Mouse (Mus musculus): ENCODE data around the gene Cecr2. TPM values are rescaled to one million over a fixed set of nuclear protein-coding genes. Genes with fewer than 3 reads are reported as not detected.

Gene Cecr2
- polyA plus RNA-seq (2012; rRNA removed; ENCODE audit: low replicate concordance): 3.1 and 6.6 TPM in 2 replicates

DNA sequence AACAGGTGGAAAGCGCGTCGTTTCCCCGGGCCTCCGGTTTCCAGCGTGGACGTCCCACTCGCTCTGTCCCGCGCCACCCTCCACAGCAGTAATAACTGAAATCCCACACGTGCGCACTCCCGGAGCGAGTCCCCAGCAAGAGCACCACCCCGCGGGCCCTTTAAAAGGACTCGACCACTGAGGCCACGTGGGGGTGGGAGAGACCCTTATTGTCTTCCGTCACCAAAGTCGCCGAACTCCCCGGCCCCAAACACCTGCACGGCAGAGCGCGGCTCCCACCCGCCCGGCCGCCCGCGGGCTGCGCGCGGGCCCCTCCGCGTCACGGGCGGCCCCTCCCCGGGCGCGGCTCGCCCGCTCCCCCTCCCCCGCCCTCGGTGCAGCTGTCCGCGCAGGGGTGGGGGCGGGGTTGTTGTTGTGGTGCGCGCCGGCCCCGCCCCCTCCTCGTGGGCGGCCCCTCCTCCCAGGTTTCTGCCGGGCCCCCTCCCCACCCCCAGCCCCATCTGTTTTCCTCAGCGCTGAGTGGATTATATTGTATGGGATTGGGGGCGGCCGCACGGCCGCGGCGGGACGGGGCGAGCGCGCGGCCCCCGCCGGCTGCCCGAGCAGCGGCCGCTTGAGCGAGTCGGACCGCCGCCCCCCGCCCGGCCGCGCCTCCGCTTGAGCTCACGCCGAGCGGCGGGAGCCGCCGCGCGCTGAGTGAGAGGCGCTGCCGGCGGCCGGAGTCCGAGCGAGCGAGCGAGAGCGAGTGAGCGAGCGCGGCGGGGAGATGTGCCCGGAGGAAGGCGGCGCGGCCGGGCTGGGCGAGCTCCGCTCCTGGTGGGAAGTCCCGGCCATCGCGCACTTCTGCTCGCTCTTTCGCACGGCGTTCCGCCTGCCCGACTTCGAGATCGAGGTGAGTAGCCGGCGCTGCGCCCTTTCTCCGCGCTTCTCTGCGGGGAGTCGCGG is at the start of gene Cecr2:
Gene Cecr2 (plus strand): TSS at position 554 of the 945 bp plus-strand sequence.

DNA sequence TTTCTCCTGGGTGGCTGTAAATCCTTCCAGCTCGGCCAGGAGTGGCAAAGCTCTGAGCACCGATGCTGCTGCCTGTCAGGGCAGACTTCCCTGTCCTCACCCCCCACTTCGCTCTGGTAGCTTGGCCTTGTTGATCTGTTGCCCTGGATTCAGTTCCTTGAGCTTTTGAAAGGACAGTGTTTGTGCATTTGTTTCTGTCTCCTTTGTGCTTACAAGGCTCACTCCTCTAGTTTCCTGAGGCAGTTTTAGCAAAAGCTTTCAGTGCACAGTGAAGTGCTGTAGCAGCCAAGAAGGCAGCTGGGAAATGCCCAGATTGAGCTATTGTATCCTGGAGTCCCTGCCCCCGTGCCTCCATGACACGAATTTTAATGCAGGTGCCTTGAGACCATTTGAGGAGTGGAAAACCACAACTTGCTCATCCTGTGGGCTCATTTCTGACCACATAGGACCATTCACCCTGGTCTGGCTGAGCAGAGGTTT is 107.0 kb downstream of the Cecr2 start, which contains the start of gene Slc25a18:
Gene Slc25a18 (plus strand): TSS at position 430 of the 480 bp plus-strand sequence.

Other genes with a start within 250 kb of the Cecr2 start
- gene Il17ra, start 203.1 kb upstream of the Cecr2 start, polyA plus RNA-seq (2012; rRNA removed; ENCODE audit: low replicate concordance): 14.3 and 43.2 TPM in 2 replicates
- 0.06 and 0.33 TPM in 2 replicates for gene Tmem121b, start 172.6 kb upstream of the Cecr2 start, polyA plus RNA-seq (2012; rRNA removed; ENCODE audit: low replicate concordance)
- gene Hdhd5, start 135.1 kb upstream of the Cecr2 start, polyA plus RNA-seq (2012; rRNA removed; ENCODE audit: low replicate concordance): 26.6 and 27.4 TPM in 2 replicates
- 0.13 and 0.21 TPM in 2 replicates for gene Slc25a18, start 107.2 kb downstream of the Cecr2 start, polyA plus RNA-seq (2012; rRNA removed; ENCODE audit: low replicate concordance)
- gene Atp6v1e1, start 156.4 kb downstream of the Cecr2 start, polyA plus RNA-seq (2012; rRNA removed; ENCODE audit: low replicate concordance): 130 and 297 TPM in 2 replicates
- 31.4 and 47.1 TPM in 2 replicates for gene Bcl2l13, start 169.8 kb downstream of the Cecr2 start, polyA plus RNA-seq (2012; rRNA removed; ENCODE audit: low replicate concordance)

Measured in subcutaneous adipose tissue, adult 2 months (tissue).